Mouse (Mus musculus): ENCODE measurements around the gene Nosip. TPM values are rescaled to one million over a fixed set of nuclear protein-coding genes. Genes with fewer than 3 reads are reported as not detected.
A peak's percentile ranks its signal among the peaks of the same experiment; 100 is the strongest.

Gene Nosip
- total RNA-seq, 2 experiments from 2014 or later: 52.4 to 54.1 TPM

- intact Hi-C loops (cut with DNase I): loop anchor here (5.0 kb wide), 1 partner anchor 36 kb away; the partner anchor contains the start of genes Rras and Scaf1
- peak; percentile 67 to 70 for DNase-seq (ENCODE audit: low spot score in 2 of 2)
Observed at GRCm38 (mm10) chr7:45053117-45053930, 8.9 kb upstream of the Nosip start.

GRCm38 (mm10) chr7:45053931-45054510 lies 8.2 kb upstream of the Nosip start:
- intact Hi-C loops (cut with DNase I): loop anchor here (5.0 kb wide), 1 partner anchor 37 kb away; the partner anchor contains the start of genes Rras and Scaf1
- peak; percentile 90 to 98 for DNase-seq (ENCODE audit: low spot score in 2 of 2)

- intact Hi-C loops (cut with DNase I): no loop called here
Observed at GRCm38 (mm10) chr7:45056329-45056971, 5.8 kb upstream of the Nosip start.

GRCm38 (mm10) chr7:45056972-45057348 lies 5.3 kb upstream of the Nosip start:
- no peak for DNase-seq (ENCODE audit: low spot score in 2 of 2)
- intact Hi-C loops (cut with DNase I): no loop called here

More at GRCm38 (mm10) chr7:45056329-45056971, 5.8 kb upstream of the Nosip start:
- no peak for DNase-seq (ENCODE audit: low spot score in 2 of 2)

GRCm38 (mm10) chr7:45058607-45059571 lies 3.3 kb upstream of the Nosip start:
- intact Hi-C loops (cut with DNase I): no loop called here
- DNase-seq (ENCODE audit: low spot score in 2 of 2): peak in 1 of 2 experiments; percentile 31

GRCm38 (mm10) chr7:45060632-45061122 lies 1.6 kb upstream of the Nosip start:
- intact Hi-C loops (cut with DNase I): no loop called here

GRCm38 (mm10) chr7:45061532-45062075 lies 625 bp upstream of the Nosip start:
- no peak for DNase-seq (ENCODE audit: low spot score in 2 of 2)
- intact Hi-C loops (cut with DNase I): no loop called here

More at GRCm38 (mm10) chr7:45060632-45061122, 1.6 kb upstream of the Nosip start:
- no peak for DNase-seq (ENCODE audit: low spot score in 2 of 2)

GRCm38 (mm10) chr7:45067190-45067999 lies 5.2 kb downstream of the Nosip start:
- DNase-seq (ENCODE audit: low spot score in 2 of 2): no peak
- intact Hi-C loops (cut with DNase I): no loop called here

GRCm38 (mm10) chr7:45068000-45068318 lies 5.7 kb downstream of the Nosip start:
- peak in 1 of 2 experiments; percentile 52 for DNase-seq (ENCODE audit: low spot score in 2 of 2)
- intact Hi-C loops (cut with DNase I): no loop called here

- intact Hi-C loops (cut with DNase I): loop anchor here (5.0 kb wide), 1 partner anchor 38 kb away; no protein-coding TSS in a partner anchor
- no peak for DNase-seq (ENCODE audit: low spot score in 2 of 2)
Observed at GRCm38 (mm10) chr7:45069671-45070070, 7.4 kb downstream of the Nosip start.

GRCm38 (mm10) chr7:45072230-45072629 lies 10.0 kb downstream of the Nosip start:
- intact Hi-C loops (cut with DNase I): loop anchor here (5.0 kb wide), 1 partner anchor 35 kb away; no protein-coding TSS in a partner anchor
- DNase-seq (ENCODE audit: low spot score in 2 of 2): no peak

- no peak for DNase-seq (ENCODE audit: low spot score in 2 of 2)
- intact Hi-C loops (cut with DNase I): loop anchor here (5.0 kb wide), 1 partner anchor 34 kb away; no protein-coding TSS in a partner anchor
Observed at GRCm38 (mm10) chr7:45073171-45073707, 11.0 kb downstream of the Nosip start.

- intact Hi-C loops (cut with DNase I): loop anchor here (5.0 kb wide), 1 partner anchor 33 kb away; no protein-coding TSS in a partner anchor
- no peak for DNase-seq (ENCODE audit: low spot score in 2 of 2)
Observed at GRCm38 (mm10) chr7:45073949-45074348, 11.7 kb downstream of the Nosip start.

GRCm38 (mm10) chr7:45075405-45075804 lies 13.2 kb downstream of the Nosip start:
- intact Hi-C loops (cut with DNase I): no loop called here
- no peak for DNase-seq (ENCODE audit: low spot score in 2 of 2)

- DNase-seq (ENCODE audit: low spot score in 2 of 2): no peak
- intact Hi-C loops (cut with DNase I): no loop called here
Observed at GRCm38 (mm10) chr7:45076501-45076900, 14.3 kb downstream of the Nosip start.

- no peak for DNase-seq (ENCODE audit: low spot score in 2 of 2)
- intact Hi-C loops (cut with DNase I): no loop called here
Observed at GRCm38 (mm10) chr7:45077322-45077721, 15.1 kb downstream of the Nosip start.

GRCm38 (mm10) chr7:45077829-45078228 lies 15.6 kb downstream of the Nosip start:
- intact Hi-C loops (cut with DNase I): loop anchor here (2.0 kb wide), 1 partner anchor 59 kb away; the partner anchor contains the start of genes Flt3l and Gm45713

More at GRCm38 (mm10) chr7:45077829-45078228, 15.6 kb downstream of the Nosip start:
- no peak for DNase-seq (ENCODE audit: low spot score in 2 of 2)
